Mouse (Mus musculus) lung, postnatal 0 days (tissue): ENCODE data around the gene Erp29.

ENCODE experiments used
- CTCF ChIP-seq: IDR thresholded peaks from 2 replicates; pipeline ENCODE4 v1.5.1; 2016; ENCODE audit warnings: antibody characterized with exemption, mild to moderate bottlenecking
- EP300 ChIP-seq: IDR thresholded peaks from 2 replicates; pipeline ENCODE4 v1.6.1; 2016; ENCODE audit warnings: antibody characterized with exemption, mild to moderate bottlenecking, control low read depth

DNA sequence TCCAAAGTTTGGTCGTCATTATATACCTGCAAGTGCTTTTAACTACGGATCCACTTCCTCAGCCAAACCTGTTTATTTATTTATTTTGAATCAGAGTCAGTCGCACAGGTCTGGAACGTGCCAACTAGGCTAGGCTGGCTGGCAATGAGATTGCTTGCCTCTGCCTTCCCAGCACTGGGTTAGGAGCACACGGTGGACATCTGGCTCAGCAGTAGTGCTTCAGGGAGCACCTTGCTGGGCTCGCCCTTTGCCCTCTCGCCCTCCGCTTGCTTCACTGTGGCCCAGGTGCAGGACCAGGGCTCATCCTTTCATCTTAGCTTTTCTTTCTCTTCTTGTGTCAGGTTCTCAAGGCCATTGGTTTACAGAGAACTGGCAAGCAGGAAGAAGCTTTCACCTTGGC is 44.5 kb downstream of the Erp29 start:
- TF ChIP-seq EP300: no peak
- no peak for TF ChIP-seq CTCF
